Mouse (Mus musculus): ENCODE measurements around the gene 4933414I15Rik. TPM values are rescaled to one million over a fixed set of nuclear protein-coding genes. Genes with fewer than 3 reads are reported as not detected.

Gene 4933414I15Rik
- polyA plus RNA-seq, 1 experiment, result not detected

GRCm38 (mm10) chr11:50913301-50913700, 30.3 kb downstream of the 4933414I15Rik start:
- H3K27ac ChIP-seq (ENCODE audit: control insufficient read depth, insufficient read depth, low read depth, low read length, poor library complexity), result no peak overlapping the region
- WGBS, result 76% methylated on average over 1 of the region's 1 CpGs
- TF ChIP-seq POLR2A (IDR thresholded peaks at IDR 0.05; ENCODE audit: borderline replicate concordance, control insufficient read depth, low read depth, low read length) (no peak), CTCF (IDR thresholded peaks at IDR 0.05; ENCODE audit: control insufficient read depth, insufficient read depth, low read length) (no peak)

GRCm38 (mm10) chr11:50908136-50908535, 35.4 kb downstream of the 4933414I15Rik start:
- no peak overlapping the region for H3K4me3 ChIP-seq (replicated peaks; ENCODE audit: control insufficient read depth, low read depth, low read length)
- TF ChIP-seq POLR2A (IDR thresholded peaks at IDR 0.05; ENCODE audit: borderline replicate concordance, control insufficient read depth, low read depth, low read length) (no peak), CTCF (IDR thresholded peaks at IDR 0.05; ENCODE audit: control insufficient read depth, insufficient read depth, low read length) (no peak)
- H3K27ac ChIP-seq (ENCODE audit: control insufficient read depth, insufficient read depth, low read depth, low read length, poor library complexity), result no peak overlapping the region
- WGBS, result 90% methylated on average over 5 of the region's 5 CpGs
- no peaks in the 10 kb centered on the region for H3K4me1 ChIP-seq (ENCODE audit: control insufficient read depth, insufficient read depth, low read length)

More at GRCm38 (mm10) chr11:50913301-50913700, 30.3 kb downstream of the 4933414I15Rik start:
- H3K4me3 ChIP-seq (replicated peaks; ENCODE audit: control insufficient read depth, low read depth, low read length), result no peak overlapping the region
- no peaks in the 10 kb centered on the region for H3K4me1 ChIP-seq (ENCODE audit: control insufficient read depth, insufficient read depth, low read length)

GRCm38 (mm10) chr11:50897359-50897758, 46.2 kb downstream of the 4933414I15Rik start:
- 80% methylated on average over 1 of the region's 1 CpGs for WGBS
- TF ChIP-seq POLR2A (IDR thresholded peaks at IDR 0.05; ENCODE audit: borderline replicate concordance, control insufficient read depth, low read depth, low read length) (no peak), CTCF (IDR thresholded peaks at IDR 0.05; ENCODE audit: control insufficient read depth, insufficient read depth, low read length) (no peak)
- Histone ChIP-seq H3K4me3 (replicated peaks; ENCODE audit: control insufficient read depth, low read depth, low read length) (no peak overlapping the region), H3K27ac (ENCODE audit: control insufficient read depth, insufficient read depth, low read depth, low read length, poor library complexity) (no peak overlapping the region), H3K4me1 (ENCODE audit: control insufficient read depth, insufficient read depth, low read length) (no peaks in the 10 kb centered on the region)

- H3K4me1 ChIP-seq (ENCODE audit: control insufficient read depth, insufficient read depth, low read length), result no peaks in the 10 kb centered on the region
- 57% methylated on average over 2 of the region's 2 CpGs for WGBS
- TF ChIP-seq CTCF (IDR thresholded peaks at IDR 0.05; ENCODE audit: control insufficient read depth, insufficient read depth, low read length), result no peak
- TF ChIP-seq POLR2A (IDR thresholded peaks at IDR 0.05; ENCODE audit: borderline replicate concordance, control insufficient read depth, low read depth, low read length), result no peak
Observed at GRCm38 (mm10) chr11:50892441-50892840, 51.1 kb downstream of the 4933414I15Rik start.

More at GRCm38 (mm10) chr11:50892441-50892840, 51.1 kb downstream of the 4933414I15Rik start:
- Histone ChIP-seq H3K27ac (ENCODE audit: control insufficient read depth, insufficient read depth, low read depth, low read length, poor library complexity) (no peak overlapping the region), H3K4me3 (replicated peaks; ENCODE audit: control insufficient read depth, low read depth, low read length) (no peak overlapping the region)

Other genes starting within 250 kb of the 4933414I15Rik start
- 0.61 and 0.65 TPM in 2 replicates for gene Zfp354c, start 116.0 kb downstream of the 4933414I15Rik start, polyA plus RNA-seq (2011; ENCODE audit: insufficient read depth, insufficient read length, low replicate concordance, missing spikeins)
- not detected in 2 replicates for gene Zfp879, start 102.2 kb downstream of the 4933414I15Rik start, polyA plus RNA-seq (2011; ENCODE audit: insufficient read depth, insufficient read length, low replicate concordance, missing spikeins)
- gene Grm6, start 93.1 kb downstream of the 4933414I15Rik start, polyA plus RNA-seq (2011; ENCODE audit: insufficient read depth, insufficient read length, low replicate concordance, missing spikeins), result 0.59 TPM in 1 of 2 replicates, not detected in the other
- gene Zfp454, start 56.1 kb downstream of the 4933414I15Rik start, polyA plus RNA-seq (2011; ENCODE audit: insufficient read depth, insufficient read length, low replicate concordance, missing spikeins), result not detected in 2 replicates
- gene Zfp2, start 27.6 kb downstream of the 4933414I15Rik start, polyA plus RNA-seq (2011; ENCODE audit: insufficient read depth, insufficient read length, low replicate concordance, missing spikeins), result 0.55 and 0.70 TPM in 2 replicates
- not detected in 2 replicates for gene Zfp354b, start 12.1 kb downstream of the 4933414I15Rik start, polyA plus RNA-seq (2011; ENCODE audit: insufficient read depth, insufficient read length, low replicate concordance, missing spikeins)
- not detected in 2 replicates for gene Prop1, start 10.0 kb upstream of the 4933414I15Rik start, polyA plus RNA-seq (2011; ENCODE audit: insufficient read depth, insufficient read length, low replicate concordance, missing spikeins)
- not detected in 2 replicates for gene Olfr1378, start 22.8 kb upstream of the 4933414I15Rik start, polyA plus RNA-seq (2011; ENCODE audit: insufficient read depth, insufficient read length, low replicate concordance, missing spikeins)
- gene Olfr1377, start 38.2 kb upstream of the 4933414I15Rik start, polyA plus RNA-seq (2011; ENCODE audit: insufficient read depth, insufficient read length, low replicate concordance, missing spikeins), result not detected in 2 replicates
- not detected in 2 replicates for gene Olfr51, start 59.8 kb upstream of the 4933414I15Rik start, polyA plus RNA-seq (2011; ENCODE audit: insufficient read depth, insufficient read length, low replicate concordance, missing spikeins)
- not detected in 2 replicates for gene Olfr54, start 70.5 kb upstream of the 4933414I15Rik start, polyA plus RNA-seq (2011; ENCODE audit: insufficient read depth, insufficient read length, low replicate concordance, missing spikeins)
- gene Olfr1375, start 104.3 kb upstream of the 4933414I15Rik start, polyA plus RNA-seq (2011; ENCODE audit: insufficient read depth, insufficient read length, low replicate concordance, missing spikeins), result not detected in 2 replicates
- 0.45 and 0.80 TPM in 2 replicates for gene Zfp354a, start 115.5 kb upstream of the 4933414I15Rik start, polyA plus RNA-seq (2011; ENCODE audit: insufficient read depth, insufficient read length, low replicate concordance, missing spikeins)

Measured in bone marrow, adult 2 months (tissue).